Mouse (Mus musculus): ENCODE measurements around the gene Nmi.

- no peak for TF ChIP-seq CTCF (IDR thresholded peaks at IDR 0.05; ENCODE audit: control insufficient read depth, insufficient read depth, insufficient read length)
- TF ChIP-seq USF1 (IDR thresholded peaks at IDR 0.05; ENCODE audit: low read depth): no peak
- no peak for TF ChIP-seq MAX (IDR thresholded peaks at IDR 0.05)
- TF ChIP-seq MYOD1 (IDR thresholded peaks at IDR 0.05; ENCODE audit: control insufficient read depth, insufficient read length, low read depth): no peak
- TF ChIP-seq MYOG (IDR thresholded peaks at IDR 0.05; ENCODE audit: control insufficient read depth, extremely low read depth, insufficient read length): no peak
Measured at GRCm38 (mm10) chr2:51972641-51973409, 469 bp downstream of the Nmi start.

All from C2C12 (cell line).